Comparison of ENCODE assay signal across 22 mouse cellular contexts in the genomic region with DNA sequence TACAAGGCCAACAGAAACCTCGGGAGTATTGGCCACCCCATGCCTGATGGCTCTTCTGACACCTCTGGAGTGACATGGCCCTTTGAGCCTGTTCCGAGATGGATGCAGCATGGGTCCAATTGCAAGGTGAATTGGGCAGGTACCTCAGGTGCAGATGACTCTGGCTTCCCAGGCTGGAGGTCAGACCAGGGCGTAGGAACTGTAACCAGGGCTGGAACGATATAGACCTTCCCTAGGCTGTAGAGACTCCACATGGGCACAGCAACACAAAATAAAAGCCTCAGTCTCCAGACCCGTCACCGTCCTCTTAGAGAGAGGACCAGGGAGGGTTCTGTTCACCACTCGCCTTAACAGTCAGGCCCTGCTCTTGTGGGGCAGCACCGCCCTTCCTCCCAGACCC.
"Had no signal": no experiment of that assay in that cellular context is flagged by ENCODE, and none has a peak within 500 bp of the region (broad histone marks: within the 10 kb centered on the region; RNA-seq: fewer than 3 reads in every experiment).

No protein-coding gene starts in this region.

- H3K9me3 ChIP-seq: heart, embryonic 10.5 days; heart, embryonic 12.5 days; hindbrain, embryonic 13.5 days; hindbrain, embryonic 15.5 days; kidney, embryonic 15.5 days; limb, embryonic 13.5 days; limb, embryonic 15.5 days had no signal

- H3K4me3 ChIP-seq: gastrocnemius, adult 2 months; heart, embryonic 10.5 days; heart, embryonic 12.5 days; hindbrain, embryonic 13.5 days; hindbrain, embryonic 15.5 days; kidney, embryonic 15.5 days; limb, embryonic 13.5 days; limb, embryonic 15.5 days had no signal

- H3K9ac ChIP-seq: heart, embryonic 12.5 days; hindbrain, embryonic 13.5 days; hindbrain, embryonic 15.5 days; kidney, embryonic 15.5 days; limb, embryonic 13.5 days; limb, embryonic 15.5 days had no signal

- DNase-seq: gastrocnemius, adult 2 months; gastrocnemius, postnatal 10 days; gastrocnemius, postnatal 25 days; heart, adult 18-20 months; heart, postnatal 10 days; kidney, adult 11 months; kidney, adult 2 months; kidney, adult 9 months; kidney, postnatal 14 days; kidney, postnatal 36 days; layer of hippocampus, adult 9-11 months; layer of hippocampus, postnatal 36 days; left cerebral cortex, postnatal 4 days had no signal

- ATAC-seq: hindbrain, postnatal 0 days had no signal

- H3K27me3 ChIP-seq: heart, embryonic 12.5 days; hindbrain, embryonic 13.5 days; hindbrain, embryonic 15.5 days; kidney, embryonic 15.5 days; limb, embryonic 13.5 days; limb, embryonic 15.5 days had no signal

- H3K4me2 ChIP-seq: heart, embryonic 12.5 days; hindbrain, embryonic 13.5 days; hindbrain, embryonic 15.5 days; kidney, embryonic 15.5 days; limb, embryonic 13.5 days; limb, embryonic 15.5 days had no signal

- H3K27ac ChIP-seq: gastrocnemius, adult 2 months; heart, embryonic 10.5 days; hindbrain, embryonic 15.5 days; hindbrain, postnatal 0 days; kidney, embryonic 15.5 days; kidney, postnatal 0 days; limb, embryonic 13.5 days; limb, embryonic 15.5 days had no signal
